ENCODE assay signal across 16 mouse cellular contexts in genomic region chr4:59714472-59714871, GRCm38 (mm10).
DNase-seq lines count a peak whose midpoint lies in the region; ATAC-seq and TF ChIP-seq lines count a peak whose summit lies in the region.
"Had no signal": no experiment of that assay in that cellular context is flagged by ENCODE, and none has a peak within 500 bp of the region (broad histone marks: within the 10 kb centered on the region; RNA-seq: fewer than 3 reads in every experiment).

No protein-coding gene starts in this region.

- H3K4me3 ChIP-seq in MEL (ENCODE audit: control insufficient read depth in 1 of 2, insufficient read depth in 1 of 2, low read depth in 2 of 2, low read length in 2 of 2): no peak overlapping the region
- H3K4me3 ChIP-seq in liver, embryonic 16.5 days (ENCODE audit: low read depth, low read length): no peak overlapping the region
- H3K4me3 ChIP-seq: heart, embryonic 13.5 days; layer of hippocampus, adult 2 months; left cerebral cortex, adult 2 months had no signal

- no peak for TF ChIP-seq CTCF in MEL (IDR thresholded peaks at IDR 0.05 in 2 of 3, conservative IDR thresholded peaks at IDR 0.05 in 1 of 3; ENCODE audit: control insufficient read depth in 1 of 3, insufficient read depth in 1 of 3, low read depth in 2 of 3, low read length in 3 of 3, poor library complexity in 1 of 3, severe bottlenecking in 1 of 3)

- no peak for DNase-seq in MEL (ENCODE audit: low read depth, low spot score)
- DNase-seq in kidney, postnatal 25 days: peak; percentile 73 to 77
- DNase-seq in lung, postnatal 10 days: no peak
- no peak for DNase-seq in gastrocnemius, adult 18-20 months (ENCODE audit: low spot score)
- DNase-seq: cerebellum, adult 11-12 months; lung, embryonic 14.5 days; right cerebral cortex, postnatal 4 days; thymus, adult 18-20 months had no signal

- no peak for TF ChIP-seq RAD21 in MEL (IDR thresholded peaks at IDR 0.05; ENCODE audit: low read depth, low read length)

- peak overlapping the region; percentile 17; the same call in 1 of the 2 replicates for H3K4me2 ChIP-seq in liver, embryonic 16.5 days (ENCODE audit: low read depth, low read length)
- H3K4me2 ChIP-seq: heart, embryonic 13.5 days; lung, embryonic 14.5 days had no signal

- H3K9me3 ChIP-seq in MEL (replicated peaks; ENCODE audit: insufficient read depth, low read length): no peaks in the 10 kb centered on the region
- no peaks in the 10 kb centered on the region for H3K9me3 ChIP-seq in liver, embryonic 16.5 days (replicated peaks; ENCODE audit: control insufficient read depth, low read length)
- H3K9me3 ChIP-seq: heart, embryonic 13.5 days had no signal

- WGBS in liver, embryonic 16.5 days (ENCODE audit: insufficient replicate concordance): 49% methylated on average over 6 of the region's 6 CpGs

- H3K27me3 ChIP-seq in MEL (ENCODE audit: control insufficient read depth in 1 of 2, insufficient read depth in 2 of 2, low read length in 2 of 2): no peaks in the 10 kb centered on the region
- H3K27me3 ChIP-seq in liver, embryonic 16.5 days (ENCODE audit: control insufficient read depth, insufficient read depth, low read depth, low read length): no peaks in the 10 kb centered on the region
- H3K27me3 ChIP-seq: heart, embryonic 13.5 days; Patski had no signal

- no peaks in the 10 kb centered on the region for H3K4me1 ChIP-seq in MEL (ENCODE audit: control insufficient read depth in 1 of 2, insufficient read depth in 2 of 2, low read length in 2 of 2)
- peaks cover 11% of the 10 kb centered on the region for H3K4me1 ChIP-seq in liver, embryonic 16.5 days (ENCODE audit: control insufficient read depth, low read depth, low read length)

- H3K27ac ChIP-seq in MEL (ENCODE audit: control insufficient read depth, low read depth, low read length): no peak overlapping the region
- H3K27ac ChIP-seq in liver, embryonic 16.5 days (ENCODE audit: low read length): no peak overlapping the region
- H3K27ac ChIP-seq: heart, embryonic 13.5 days; layer of hippocampus, adult 2 months; left cerebral cortex, adult 2 months had no signal

- no peak overlapping the region for H3K9ac ChIP-seq in MEL (ENCODE audit: control insufficient read depth, low read depth, low read length, poor library complexity, severe bottlenecking)
- H3K9ac ChIP-seq in liver, embryonic 16.5 days (ENCODE audit: low read depth, low read length): no peak overlapping the region
- H3K9ac ChIP-seq: heart, embryonic 13.5 days; lung, embryonic 14.5 days had no signal

- peak; percentile 85 for ATAC-seq in erythroblast, adult 5-6 weeks (replicated peaks; ENCODE audit: low FRiP score, poor library complexity, severe bottlenecking)
- ATAC-seq in liver, embryonic 16.5 days (ENCODE audit: low read depth): peak; percentile 81
- ATAC-seq in megakaryocyte, adult 5-6 weeks (ENCODE audit: poor library complexity, severe bottlenecking): no peak
- ATAC-seq: midbrain, embryonic 16.5 days; Patski had no signal

- TF ChIP-seq POLR2A in MEL (IDR thresholded peaks at IDR 0.05; ENCODE audit: control insufficient read depth in 1 of 2, insufficient read depth in 1 of 2, low read depth in 1 of 2, low read length in 2 of 2, poor library complexity in 1 of 2): no peak

- H3K36me3 ChIP-seq in MEL (ENCODE audit: control insufficient read depth in 1 of 2, insufficient read depth in 2 of 2, low read length in 2 of 2): no peaks in the 10 kb centered on the region
- H3K36me3 ChIP-seq in liver, embryonic 16.5 days (ENCODE audit: control insufficient read depth, insufficient read depth): no peaks in the 10 kb centered on the region

- H3K79me2 ChIP-seq in MEL (ENCODE audit: control insufficient read depth, insufficient read depth, low read length, poor library complexity): no peaks in the 10 kb centered on the region

- TF ChIP-seq EP300 in MEL (IDR thresholded peaks at IDR 0.05; ENCODE audit: low read depth in 1 of 2, low read length in 2 of 2): no peak

TF ChIP-seq in MEL, 35 proteins besides CTCF, POLR2A, EP300 and RAD21:
- TF ChIP-seq ELF1 (IDR thresholded peaks at IDR 0.05; ENCODE audit: low read depth, low read length) (no peak), GABPA (IDR thresholded peaks at IDR 0.05; ENCODE audit: low read depth, low read length) (no peak), NELFE (IDR thresholded peaks at IDR 0.05; ENCODE audit: low read depth, low read length) (no peak), ZNF384 (IDR thresholded peaks at IDR 0.05; ENCODE audit: low read depth, low read length) (no peak), MAFK (IDR thresholded peaks at IDR 0.05; ENCODE audit: borderline replicate concordance, low read depth, low read length) (peak; percentile 60; the same call in 1 of the 2 replicates), TCF12 (IDR thresholded peaks at IDR 0.05; ENCODE audit: low read depth, low read length) (no peak), UBTF (IDR thresholded peaks at IDR 0.05; ENCODE audit: borderline replicate concordance, insufficient read depth, low read depth, low read length) (no peak), ZKSCAN1 (IDR thresholded peaks at IDR 0.05; ENCODE audit: low read depth, low read length) (no peak)

Comparison
In these comparisons a context has a peak if more than half of its experiments do, and no peak if none do; other contexts are left out.
1. DNase-seq: peak in kidney, postnatal 25 days (2 of 2); none in MEL (single experiment), lung, postnatal 10 days (single experiment) and gastrocnemius, adult 18-20 months (single experiment).